Mouse (Mus musculus) CH12.LX (cell line): Measurements from ENCODE around the gene Cd69. TPM values are rescaled to one million over a fixed set of nuclear protein-coding genes. Genes with fewer than 3 reads are reported as not detected.

Source experiments
- DNase-seq: peaks from one replicate; pipeline ENCODE4 v3.0.0-alpha.2; 2013; ENCODE audit errors: extremely low read depth
- H3K27ac ChIP-seq: 2 replicates; pipeline ENCODE4 v1.5.1; 2012; ENCODE audit warnings: low read depth, mild to moderate bottlenecking, control low read depth, moderate library complexity; ENCODE audit not compliant: insufficient read depth
- H3K27me3 ChIP-seq: replicated peaks from 2 replicates; pipeline ENCODE3; 2012; ENCODE audit warnings: inconsistent platforms
- H3K36me3 ChIP-seq, 2 experiments: replicated peaks in 1 of 2; 2 replicates each; pipeline versions ENCODE3 to v1.6.1; 2012; ENCODE audit warnings: inconsistent platforms in 1 of 2, low read length in 1 of 2, mild to moderate bottlenecking in 1 of 2, mixed read lengths in 1 of 2, moderate library complexity in 1 of 2; ENCODE audit not compliant: control insufficient read depth in 1 of 2, insufficient read depth in 1 of 2
- H3K4me1 ChIP-seq, 2 experiments: 2 replicates each; pipeline ENCODE4 v1.6.1; 2012; ENCODE audit warnings: inconsistent platforms in 1 of 2, moderate library complexity in 1 of 2; ENCODE audit not compliant: insufficient read depth in 2 of 2, control insufficient read depth in 1 of 2
- H3K4me2 ChIP-seq: 2 replicates; pipeline ENCODE4 v1.6.1; 2012; ENCODE audit warnings: low read depth, mild to moderate bottlenecking, control low read depth; ENCODE audit not compliant: poor library complexity, insufficient read depth, severe bottlenecking
- H3K4me3 ChIP-seq, 3 experiments: fragments of 150-350 bp in 1 of 3; sonication (generic) in 1 of 3; replicated peaks in 1 of 3; 2 replicates each; pipeline versions ENCODE3 to v1.5.1; 2011 to 2012; ENCODE audit warnings: low read depth in 2 of 3, low read length in 2 of 3, mild to moderate bottlenecking in 2 of 3, moderate library complexity in 2 of 3, control low read depth in 1 of 3, improper control_type of control experiment in 1 of 3, inconsistent platforms in 1 of 3, mixed read lengths in 1 of 3; ENCODE audit not compliant: poor library complexity in 1 of 3
- H3K79me2 ChIP-seq: replicated peaks from 2 replicates; pipeline ENCODE4 v1.6.1; 2012; ENCODE audit warnings: mild to moderate bottlenecking, moderate library complexity; ENCODE audit not compliant: control insufficient read depth, poor library complexity, insufficient read depth, severe bottlenecking; ENCODE audit errors: extremely low read depth
- H3K9ac ChIP-seq: 2 replicates; pipeline ENCODE4 v1.6.1; 2012; ENCODE audit warnings: low read depth, mild to moderate bottlenecking, control low read depth, moderate library complexity; ENCODE audit not compliant: insufficient read depth
- H3K9me3 ChIP-seq: replicated peaks from 2 replicates; pipeline ENCODE3; 2012; ENCODE audit warnings: low read length, inconsistent platforms, mixed read lengths
- BHLHE40 ChIP-seq: IDR thresholded peaks from 2 replicates; pipeline ENCODE4 v1.6.1; 2011; ENCODE audit warnings: mild to moderate bottlenecking, low read depth, low read length, improper control_type of control experiment
- ETS1 ChIP-seq: conservative IDR thresholded peaks from 2 replicates; pipeline ENCODE4 v1.6.1; 2012; ENCODE audit warnings: low read depth, mild to moderate bottlenecking, inconsistent platforms, low read length, improper control_type of control experiment, moderate library complexity
- HCFC1 ChIP-seq: IDR thresholded peaks from 2 replicates; pipeline ENCODE4 v1.6.1; 2012; ENCODE audit warnings: low read depth, mild to moderate bottlenecking, inconsistent platforms, low read length, improper control_type of control experiment
- IRF4 ChIP-seq: IDR thresholded peaks from 2 replicates; pipeline ENCODE4 v1.6.1; 2014; ENCODE audit warnings: low read depth, mild to moderate bottlenecking, inconsistent platforms, low read length, improper control_type of control experiment
- JUND ChIP-seq: conservative IDR thresholded peaks from 2 replicates; pipeline ENCODE4 v1.6.1; 2011; ENCODE audit warnings: low read depth, low read length, improper control_type of control experiment
- MAX ChIP-seq: IDR thresholded peaks from 2 replicates; pipeline ENCODE4 v1.6.1; 2011; ENCODE audit warnings: low read length, improper control_type of control experiment
- MAZ ChIP-seq: IDR thresholded peaks from 2 replicates; pipeline ENCODE4 v1.6.1; 2012; ENCODE audit warnings: low read depth, mild to moderate bottlenecking, inconsistent platforms, low read length, improper control_type of control experiment, moderate library complexity
- MEF2A ChIP-seq: IDR thresholded peaks from 2 replicates; pipeline ENCODE4 v1.6.1; 2014; ENCODE audit warnings: low read depth, mild to moderate bottlenecking, inconsistent platforms, low read length, improper control_type of control experiment, borderline replicate concordance
- MYC ChIP-seq: IDR thresholded peaks from 2 replicates; pipeline ENCODE4 v1.6.1; 2011; ENCODE audit warnings: low read depth, mild to moderate bottlenecking, improper control_type of control experiment, low read length
- NELFE ChIP-seq: IDR thresholded peaks from 2 replicates; pipeline ENCODE4 v1.6.1; 2011; ENCODE audit warnings: low read depth, low read length, improper control_type of control experiment
- NRF1 ChIP-seq: IDR thresholded peaks from 2 replicates; pipeline ENCODE4 v1.6.1; 2014; ENCODE audit warnings: low read depth, mild to moderate bottlenecking, inconsistent platforms, low read length, improper control_type of control experiment, moderate library complexity
- PAX5 ChIP-seq: IDR thresholded peaks from 2 replicates; pipeline ENCODE4 v1.6.1; 2012; ENCODE audit warnings: low read length, inconsistent platforms, mixed read lengths
- POLR2A ChIP-seq: IDR thresholded peaks from 2 replicates; pipeline ENCODE4 v1.6.1; 2011; ENCODE audit warnings: low read depth, mild to moderate bottlenecking, improper control_type of control experiment, low read length
- POLR2AphosphoS2 ChIP-seq: IDR thresholded peaks from 2 replicates; pipeline ENCODE4 v1.6.1; 2011; ENCODE audit warnings: low read depth, low read length, improper control_type of control experiment
- SMC3 ChIP-seq: IDR thresholded peaks from 2 replicates; pipeline ENCODE4 v1.6.1; 2011; ENCODE audit warnings: low read depth, low read length, improper control_type of control experiment
- TBP ChIP-seq: conservative IDR thresholded peaks from 2 replicates; pipeline ENCODE4 v1.6.1; 2011; ENCODE audit warnings: low read depth, low read length, improper control_type of control experiment
- USF1 ChIP-seq: IDR thresholded peaks from 2 replicates; pipeline ENCODE4 v1.6.1; 2014; ENCODE audit warnings: low read depth, mild to moderate bottlenecking, inconsistent platforms, low read length, improper control_type of control experiment
- USF2 ChIP-seq: conservative IDR thresholded peaks from 2 replicates; pipeline ENCODE4 v1.6.1; 2011; ENCODE audit warnings: low read depth, low read length, improper control_type of control experiment
- ZC3H11A ChIP-seq: IDR thresholded peaks from 2 replicates; pipeline ENCODE4 v1.6.1; 2012; ENCODE audit warnings: low read depth, mild to moderate bottlenecking, inconsistent platforms, low read length, improper control_type of control experiment
- ZMIZ1 ChIP-seq: IDR thresholded peaks from 2 replicates; pipeline ENCODE4 v1.6.1; 2012; ENCODE audit warnings: low read depth, mild to moderate bottlenecking, inconsistent platforms, low read length, improper control_type of control experiment
- dilution Hi-C: fragments of 300-500 bp; cut with MboI; formaldehyde crosslinking; loops from 2 replicates; pipeline ENCODE4 v1.14.3; 2020; ENCODE audit warnings: low sequenced_read_pairs; ENCODE audit not compliant: extremely low pct_unique_long_range_greater_than_20kb, extremely low pct_ligation_motif_present
- in situ Hi-C: fragments of 300-500 bp; cut with MboI; formaldehyde crosslinking; loops from 3 replicates; pipeline ENCODE4 v1.14.3; 2019; ENCODE audit warnings: low sequenced_read_pairs, low pct_ligation_motif_present, low pct_unique_long_range_greater_than_20kb, mixed read lengths
- polyA plus RNA-seq: library from polyadenylated mRNA; unstranded; fragments of >175 nt; gene quantifications from 2 replicates; pipeline ENCODE4 v1.2.1, GENCODE M21; 2012; ENCODE audit warnings: low read depth; ENCODE audit not compliant: insufficient read length
- total RNA-seq, 2 experiments: library from RNA; depleted of rRNA; stranded (reverse); fragments of 300-350 nt in 1 of 2; fragments of >200 nt in 1 of 2; gene quantifications; 2 replicates each; pipeline ENCODE4 v1.2.3; 2012 to 2014

Cd69 gene
- total and polyA plus RNA-seq, 3 experiments: 71.2 to 229 (median 132) TPM

DNA sequence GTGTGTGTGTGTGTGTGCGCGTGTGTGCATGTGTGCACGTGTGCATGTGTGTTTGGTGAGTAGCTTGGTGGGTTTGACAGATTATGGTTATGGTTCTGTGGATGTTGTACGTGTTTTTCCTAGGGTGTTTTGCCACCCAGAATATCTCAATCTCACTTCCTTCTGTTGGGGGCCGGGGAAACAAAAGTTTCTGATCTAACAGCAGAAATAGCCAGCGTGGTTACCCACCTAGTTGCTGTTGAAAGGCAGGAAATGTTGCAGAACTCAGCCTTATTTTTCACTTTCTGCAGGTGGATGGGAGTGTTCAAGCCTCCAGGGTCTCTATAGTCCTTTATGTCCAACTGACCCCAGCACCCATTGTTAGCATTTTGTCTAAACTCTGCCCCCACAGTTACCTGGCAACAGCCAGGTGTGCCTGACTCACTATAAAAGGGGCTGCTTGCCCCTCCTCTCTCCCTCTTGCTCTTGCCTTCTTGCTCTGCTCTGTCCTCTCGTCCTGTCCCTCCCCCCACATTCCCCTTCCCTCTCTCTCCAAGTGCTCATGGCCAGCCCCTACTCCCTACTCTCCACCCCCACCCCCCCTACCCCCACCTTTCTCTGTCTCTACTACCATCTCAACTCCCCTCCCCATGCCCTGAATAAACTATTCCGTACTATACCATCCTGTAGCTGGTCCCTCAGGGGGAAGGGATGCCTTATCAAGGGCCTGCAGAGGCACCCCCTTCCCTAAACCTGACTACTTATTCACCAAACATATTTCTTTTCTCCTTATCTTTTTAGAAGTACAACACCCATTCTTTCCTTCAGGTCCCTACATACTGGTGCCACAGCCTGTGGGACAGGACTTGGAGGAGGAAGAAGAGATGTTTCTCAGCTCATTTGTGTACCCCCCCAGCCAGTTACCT is 40.5 kb downstream of the Cd69 start (continued):
- TF ChIP-seq TBP: peak; percentile 94
- peak; percentile 29; the same call in 1 of the 2 replicates for TF ChIP-seq NELFE
- TF ChIP-seq HCFC1: peak; percentile 9; the same call in 1 of the 2 replicates
- peak; percentile 88 for TF ChIP-seq MAX
- peak; percentile 51; the same call in 1 of the 2 replicates for TF ChIP-seq MYC
- no peak for TF ChIP-seq PAX5

DNA sequence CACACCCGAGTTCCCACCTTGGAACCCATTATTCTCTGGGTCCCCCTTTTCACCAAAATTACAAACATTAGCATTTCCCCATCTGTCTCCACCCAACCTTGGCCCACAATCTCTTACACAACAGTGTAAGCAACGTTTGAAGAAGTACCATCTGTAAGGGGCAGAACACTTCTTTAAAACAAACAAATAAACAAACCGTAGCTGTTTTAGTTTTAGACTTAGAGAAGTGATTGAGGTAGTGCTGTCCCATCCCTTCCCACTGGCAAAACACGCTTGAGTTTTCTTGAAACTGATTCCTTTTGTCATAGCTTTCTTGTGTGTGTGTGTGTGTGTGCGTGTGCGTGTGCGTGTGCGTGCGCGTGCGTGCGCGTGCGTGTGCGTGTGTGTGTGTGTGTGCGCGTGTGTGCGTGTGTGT is 41.3 kb downstream of the Cd69 start:
- peak overlapping the region; percentile 100 for H3K27ac ChIP-seq
- H3K4me2 ChIP-seq: peak overlapping the region; percentile 43
- DNase-seq: no peak
- peaks cover 0 to 6% of the 10 kb centered on the region in 2 experiments for H3K36me3 ChIP-seq
- peak overlapping the region in 1 of 3 experiments; percentile 76 for H3K4me3 ChIP-seq
- H3K27me3 ChIP-seq: no peaks in the 10 kb centered on the region
- H3K79me2 ChIP-seq: peaks cover 3% of the 10 kb centered on the region; the same call in 1 of the 2 replicates
- TF ChIP-seq ZMIZ1: 0 out of 2 replicates have a peak, but pooled peaks have one; percentile 69
- TF ChIP-seq JUND: no peak
- no peak for TF ChIP-seq ZC3H11A
- TF ChIP-seq ETS1: no peak; the same call in 1 of the 2 replicates
- TF ChIP-seq USF1: no peak
- TF ChIP-seq NRF1: peak; percentile 63
- TF ChIP-seq SMC3: peak; percentile 3; the same call in 1 of the 2 replicates
- TF ChIP-seq IRF4: no peak
- TF ChIP-seq HCFC1: 0 out of 2 replicates have a peak, but pooled peaks have one; percentile 45
- no peak for TF ChIP-seq MAZ
- no peak for TF ChIP-seq POLR2A
- TF ChIP-seq USF2: no peak
- TF ChIP-seq BHLHE40: no peak
- TF ChIP-seq MEF2A: no peak
- TF ChIP-seq POLR2AphosphoS2: no peak
- peaks cover 32 to 65% of the 10 kb centered on the region in 2 experiments for H3K4me1 ChIP-seq
- in situ Hi-C loops (loop anchor here (5.0 kb wide), 1 partner anchor 52 kb away; the partner anchor contains the start of gene Clec2d), dilution Hi-C loops (no loop called here)
- H3K9ac ChIP-seq: peak overlapping the region; percentile 68
- peaks cover 5% of the 10 kb centered on the region for H3K9me3 ChIP-seq
